Mouse (Mus musculus): ENCODE results near the gene Shkbp1.

Gene Shkbp1

DNA sequence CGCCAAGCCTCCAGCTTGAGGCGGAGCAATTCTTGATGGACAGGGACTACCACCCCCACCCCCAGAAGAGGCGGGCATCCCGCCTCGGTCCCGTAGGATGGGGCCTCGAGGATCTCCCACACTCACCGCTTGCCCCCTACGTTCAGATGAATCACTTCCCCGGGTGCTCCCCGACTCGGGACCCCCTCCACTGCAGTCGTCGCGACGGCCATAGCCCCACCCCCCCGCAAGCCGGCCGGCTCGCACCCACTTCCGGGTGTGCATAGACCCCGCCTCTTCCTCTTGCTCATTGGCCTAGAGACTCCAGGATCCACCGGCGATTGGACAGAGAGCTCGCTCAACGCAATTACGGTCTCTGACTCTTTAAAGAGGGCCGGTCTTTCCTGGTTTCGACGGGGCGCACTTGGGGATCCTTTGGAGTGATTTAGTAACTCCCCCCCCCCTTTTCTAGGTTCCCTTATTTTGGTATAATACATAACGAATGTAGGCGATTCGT, at the start of gene Shkbp1:
TSS of gene Shkbp1 (minus strand) at position 275 of the 496 bp plus-strand sequence.
- DNase-seq (ENCODE audit: low spot score) = peak; percentile 89

- no peak for DNase-seq (ENCODE audit: low spot score)
Measured at GRCm38 (mm10) chr7:27404203-27404942, 48.6 kb upstream of the Shkbp1 start.

DNA sequence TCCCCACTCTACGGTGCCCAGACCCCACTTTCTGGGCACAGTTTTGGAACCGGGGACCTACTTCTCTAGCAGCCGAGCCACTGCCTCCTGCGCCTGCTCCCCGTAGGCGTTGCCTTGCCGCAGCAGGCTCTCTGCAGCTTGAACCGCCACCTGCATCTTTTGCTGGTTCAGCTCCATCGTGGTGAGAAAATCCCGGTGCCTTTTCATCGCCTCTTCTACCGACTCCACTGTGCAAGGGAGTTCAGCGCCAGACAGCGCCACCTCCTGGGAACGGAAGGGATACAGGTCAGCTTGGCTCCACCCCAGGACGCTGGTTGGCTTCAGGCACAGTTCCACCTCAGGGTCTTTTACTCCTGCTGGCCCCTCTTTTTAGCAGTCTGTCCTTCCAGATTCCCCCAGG, 46.9 kb upstream of the Shkbp1 start:
- peak; percentile 7 for DNase-seq (ENCODE audit: low spot score)

DNA sequence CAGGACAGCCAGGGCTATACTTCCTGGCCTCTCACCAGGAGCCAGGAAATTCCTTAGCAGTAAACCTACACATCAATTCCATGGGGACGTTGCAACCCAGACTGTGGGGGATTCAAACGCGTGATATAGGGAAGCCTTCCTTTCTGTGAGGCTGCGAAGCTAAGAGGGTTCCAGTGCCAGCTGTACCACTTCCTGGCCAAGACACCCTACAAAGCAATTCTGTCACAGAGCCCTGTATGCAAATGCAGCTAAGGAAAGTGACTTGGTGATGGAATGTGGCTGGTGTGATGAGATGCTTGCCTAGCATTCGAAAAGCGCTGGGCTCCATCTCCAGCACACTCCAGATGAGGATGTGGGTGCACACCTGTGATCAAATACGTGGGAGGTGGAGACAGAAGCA, 44.7 kb upstream of the Shkbp1 start:
- DNase-seq (ENCODE audit: low spot score) = no peak

GRCm38 (mm10) chr7:27397048-27397949, 41.5 kb upstream of the Shkbp1 start:
- DNase-seq (ENCODE audit: low spot score) = no peak

DNA sequence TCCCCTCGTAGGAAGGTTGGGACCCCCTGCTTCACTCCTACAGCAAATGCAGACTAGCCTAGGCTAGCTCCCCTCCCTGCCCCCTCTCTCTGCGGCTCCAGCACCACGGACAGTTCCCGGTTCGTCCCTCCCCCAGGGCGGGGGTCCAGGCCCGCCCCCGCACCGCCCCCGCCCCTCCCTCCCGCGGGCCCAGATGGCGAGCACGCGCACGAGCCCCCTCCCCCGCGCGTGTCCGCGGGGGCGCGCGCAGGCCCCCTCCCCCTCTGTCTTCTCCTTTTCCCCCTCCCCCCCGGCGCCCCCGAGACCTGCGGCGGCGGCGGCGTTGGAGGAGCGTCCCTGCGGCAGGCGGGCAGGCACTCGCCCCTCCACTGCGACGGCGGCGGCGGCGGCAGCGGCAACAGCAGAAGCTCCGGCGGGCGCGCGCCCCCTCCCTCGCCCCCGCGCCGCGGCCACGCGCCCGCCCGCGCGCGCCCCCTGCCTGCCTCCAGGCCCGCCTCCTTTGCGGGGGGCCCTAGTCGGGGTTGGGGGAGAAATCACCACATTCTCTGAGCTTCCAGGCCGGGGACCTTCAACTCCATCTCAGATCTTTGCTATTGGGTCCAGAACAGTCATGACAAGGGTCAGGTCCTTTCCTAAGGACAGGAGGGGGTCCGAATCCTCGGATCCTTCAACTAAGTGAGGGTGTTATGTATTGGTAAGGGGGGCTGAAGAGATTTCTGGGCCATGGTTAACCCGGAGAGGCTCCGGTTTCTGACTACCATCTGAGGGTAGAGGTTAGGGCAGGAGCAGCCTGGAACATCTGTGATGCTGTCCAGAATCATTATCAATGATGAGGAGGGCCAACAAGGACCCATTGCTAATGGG, 40.6 kb upstream of the Shkbp1 start:
- DNase-seq (ENCODE audit: low spot score) = peak; percentile 60

GRCm38 (mm10) chr7:27395521-27396183, 39.8 kb upstream of the Shkbp1 start:
- no peak for DNase-seq (ENCODE audit: low spot score)

DNA sequence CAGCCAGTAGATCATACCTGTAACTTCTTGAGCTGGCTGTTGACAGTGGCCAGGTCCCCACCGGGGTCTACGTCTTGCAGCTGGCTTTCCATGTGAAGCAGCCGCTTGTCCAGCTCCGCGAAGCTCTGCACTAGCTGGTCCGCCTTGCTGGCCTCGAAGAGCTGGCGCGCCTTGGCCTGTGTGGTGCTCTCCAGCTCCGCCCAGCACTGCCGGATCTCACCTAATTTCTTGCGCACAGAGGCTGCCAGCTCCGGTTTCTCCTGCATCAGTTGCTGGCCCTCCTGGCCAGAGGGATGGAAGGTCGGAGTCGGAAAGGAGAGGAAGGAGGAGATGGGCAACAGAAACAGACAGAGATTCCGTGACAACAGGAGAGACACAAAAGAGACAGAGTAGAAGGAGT, 35.6 kb upstream of the Shkbp1 start:
- no peak for DNase-seq (ENCODE audit: low spot score)

DNA sequence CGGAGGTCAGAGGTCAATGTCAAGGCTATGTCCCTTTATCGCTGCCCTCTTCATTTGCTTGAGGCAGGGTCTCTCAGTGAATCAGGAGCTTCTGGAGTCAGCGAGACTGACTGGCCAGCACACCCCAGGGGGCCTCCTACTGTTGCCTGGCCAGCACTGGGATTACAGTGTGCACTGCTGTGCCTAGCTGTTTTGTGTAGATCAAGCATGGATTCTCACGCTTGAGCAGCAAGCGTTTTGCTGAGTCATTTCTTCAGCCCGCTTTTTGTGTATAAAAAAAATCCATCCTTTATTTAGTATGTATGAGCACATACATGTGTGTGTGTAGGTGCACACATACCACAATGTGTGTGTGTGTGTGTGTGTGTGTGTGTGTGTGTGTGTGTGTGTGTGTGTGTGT, 33.4 kb upstream of the Shkbp1 start:
- DNase-seq (ENCODE audit: low spot score) = no peak

- DNase-seq (ENCODE audit: low spot score) = no peak
Measured at GRCm38 (mm10) chr7:27384731-27385130, 28.9 kb upstream of the Shkbp1 start.

DNA sequence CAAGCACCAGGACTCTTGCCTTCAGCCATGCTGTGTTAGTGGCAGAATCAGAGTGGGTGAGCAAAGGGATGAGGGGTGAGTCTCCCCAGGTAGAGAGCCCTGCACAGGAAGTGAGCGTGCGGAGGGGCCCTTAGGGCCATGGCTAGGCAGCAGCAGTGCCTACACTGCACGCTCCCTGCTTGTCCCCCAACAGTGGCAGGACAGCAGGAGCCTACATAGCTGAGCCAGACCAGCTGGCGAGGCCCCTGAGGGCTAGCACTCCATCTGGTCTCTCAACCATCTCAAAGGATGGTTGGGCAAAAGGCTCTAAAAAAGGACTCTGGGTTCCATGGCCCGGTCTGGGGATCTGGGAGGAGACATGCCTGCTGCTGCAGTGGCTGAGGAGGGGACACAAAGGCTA, 28.3 kb upstream of the Shkbp1 start:
- DNase-seq (ENCODE audit: low spot score) = no peak

GRCm38 (mm10) chr7:27383233-27383632, 27.4 kb upstream of the Shkbp1 start:
- no peak for DNase-seq (ENCODE audit: low spot score)

DNA sequence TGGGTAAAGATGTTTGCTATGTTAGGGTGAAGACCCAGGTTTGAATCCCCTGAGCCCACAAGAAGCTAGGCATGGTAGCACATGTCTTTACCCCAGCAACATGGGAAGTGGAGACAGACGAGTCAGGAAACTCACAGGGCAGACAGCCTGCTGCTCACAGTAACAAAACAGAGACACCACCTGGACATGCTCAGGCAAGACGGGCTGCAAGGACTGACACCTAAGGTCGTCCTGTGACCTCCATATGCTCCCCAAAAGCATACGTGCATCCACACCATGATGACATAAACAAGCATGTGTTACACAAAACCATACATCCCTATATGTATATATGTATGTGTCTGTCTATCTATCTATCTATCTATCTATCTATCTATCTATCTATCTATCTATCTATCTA, 25.7 kb upstream of the Shkbp1 start:
- DNase-seq (ENCODE audit: low spot score) = no peak

DNA sequence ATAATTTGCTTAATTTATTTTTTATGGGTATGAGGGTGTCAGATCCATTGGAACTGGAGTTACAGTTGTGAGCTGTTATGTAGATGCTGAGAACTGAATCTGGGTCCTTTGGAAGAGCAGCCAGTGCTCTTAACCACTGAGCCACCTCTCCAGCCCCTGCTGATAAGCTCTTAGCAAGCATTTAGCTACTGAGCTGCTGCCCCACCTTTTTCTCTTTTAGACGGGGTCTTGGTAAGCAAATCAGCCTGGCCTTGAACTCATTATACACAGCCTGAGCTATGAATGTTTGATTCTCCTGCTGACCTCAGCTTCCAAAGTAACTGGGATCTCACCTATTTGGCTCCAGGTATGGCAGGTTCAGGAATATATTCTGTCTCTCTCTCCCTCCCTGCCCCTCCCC, 25.2 kb upstream of the Shkbp1 start:
- DNase-seq (ENCODE audit: low spot score) = no peak

GRCm38 (mm10) chr7:27379836-27380235, 24.0 kb upstream of the Shkbp1 start:
- no peak for DNase-seq (ENCODE audit: low spot score)

DNA sequence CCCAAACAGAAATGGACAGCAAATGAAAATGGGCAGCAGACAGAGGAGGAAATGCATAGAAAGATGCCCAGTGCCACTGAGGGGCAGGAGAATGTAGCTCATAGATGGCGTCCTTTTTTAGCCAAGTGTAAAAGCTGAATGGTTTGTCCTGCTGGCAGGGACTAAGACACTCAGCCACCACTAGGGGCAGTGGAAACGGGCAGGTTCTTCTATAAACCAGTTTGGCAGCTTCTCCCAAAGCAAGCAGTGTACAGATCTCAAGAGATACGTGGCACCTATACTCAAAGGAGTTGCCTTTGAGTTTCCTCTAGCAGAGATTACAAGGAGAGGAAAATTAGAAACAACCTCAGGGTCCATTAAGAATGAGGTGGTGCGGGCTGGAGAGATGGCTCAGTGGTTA, 22.6 kb upstream of the Shkbp1 start:
- no peak for DNase-seq (ENCODE audit: low spot score)

GRCm38 (mm10) chr7:27375274-27375673, 19.5 kb upstream of the Shkbp1 start:
- no peak for DNase-seq (ENCODE audit: low spot score)

- no peak for DNase-seq (ENCODE audit: low spot score)
Measured at GRCm38 (mm10) chr7:27371715-27372462, 16.1 kb upstream of the Shkbp1 start.

DNA sequence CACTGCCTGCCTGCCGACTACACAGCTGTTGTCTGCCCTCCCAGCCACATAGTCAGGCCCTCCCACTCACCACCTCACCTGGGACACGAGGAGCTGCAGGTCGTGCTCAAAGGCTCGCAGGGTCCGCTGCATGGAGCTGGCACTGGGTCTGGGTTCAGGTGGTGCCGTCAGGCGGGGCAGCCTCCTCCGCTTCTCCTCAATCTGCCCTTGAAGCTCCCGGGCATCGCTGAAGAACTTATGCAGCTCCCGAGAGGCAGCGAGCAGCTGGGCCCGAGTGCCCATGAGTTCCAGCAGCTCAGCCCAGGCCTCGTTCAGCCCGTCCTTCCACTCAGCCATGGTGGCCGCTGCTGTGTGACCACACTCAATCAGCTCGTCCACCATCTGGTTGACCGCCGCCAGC, 13.3 kb upstream of the Shkbp1 start:
- no peak for DNase-seq (ENCODE audit: low spot score)

- DNase-seq (ENCODE audit: low spot score) = peak; percentile 62
Measured at GRCm38 (mm10) chr7:27367976-27368375, 12.2 kb upstream of the Shkbp1 start.
